Mouse (Mus musculus) heart, embryonic 16.5 days (tissue): Measurements from ENCODE around the gene Itih3. TPM values are rescaled to one million over a fixed set of nuclear protein-coding genes. Genes with fewer than 3 reads are reported as not detected.

ENCODE experiments used
- ATAC-seq: fragments of 200-750 bp; cut with Nextera tagmentation; replicated peaks from 2 replicates; pipeline ENCODE4 v1.8.0; 2017; ENCODE audit warnings: moderate number of reproducible peaks; ENCODE audit not compliant: insufficient read depth, low FRiP score; ENCODE audit errors: extremely low read depth
- H3K27ac ChIP-seq: fragments of 300-500 bp; sonication (generic); 2 replicates; pipeline ENCODE4 v1.5.1; 2014; ENCODE audit warnings: mild to moderate bottlenecking, low read length, control low read depth, moderate library complexity
- H3K27me3 ChIP-seq: fragments of 300-500 bp; sonication (generic); 2 replicates; pipeline ENCODE4 v1.6.1; 2014; ENCODE audit warnings: low read length, mixed read lengths; ENCODE audit not compliant: control insufficient read depth, insufficient read depth
- H3K36me3 ChIP-seq: fragments of 300-500 bp; sonication (generic); 2 replicates; pipeline ENCODE4 v1.6.1; 2014; ENCODE audit not compliant: control insufficient read depth, insufficient read depth
- H3K4me1 ChIP-seq: fragments of 300-500 bp; sonication (generic); 2 replicates; pipeline ENCODE4 v1.6.1; 2014; ENCODE audit warnings: low read length, mixed read lengths; ENCODE audit not compliant: control insufficient read depth, insufficient read depth
- H3K4me2 ChIP-seq: fragments of 300-500 bp; sonication (generic); 2 replicates; pipeline ENCODE4 v1.6.1; 2014; ENCODE audit warnings: low read depth, mild to moderate bottlenecking, control low read depth, low read length
- H3K4me3 ChIP-seq: fragments of 300-500 bp; sonication (generic); 2 replicates; pipeline ENCODE4 v1.5.1; 2014; ENCODE audit warnings: mild to moderate bottlenecking, control low read depth, low read length
- H3K9ac ChIP-seq: fragments of 300-500 bp; sonication (generic); 2 replicates; pipeline ENCODE4 v1.6.1; 2014; ENCODE audit warnings: low read length, control low read depth
- H3K9me3 ChIP-seq: fragments of 300-500 bp; sonication (generic); replicated peaks from 2 replicates; pipeline ENCODE4 v1.6.1; 2016; ENCODE audit warnings: low read length; ENCODE audit not compliant: control insufficient read depth
- WGBS: fragments of 180-500 bp; shearing (Covaris S2); extraction: QIAGEN DNeasy Blood & Tissue Kit; methylation state at CpG from one replicate; pipeline ENCODE4 v1.1.7; 2014; 5-methylcytosine and 5-hydroxymethylcytosine counted together
- polyA plus RNA-seq: library from polyadenylated mRNA; unstranded; fragments of >200 nt; fragmentation: Nextera tagmentation; extraction: Ambion mirVana; gene quantifications from 2 replicates; pipeline ENCODE4 v1.2.1, GENCODE M21; 2015

Gene Itih3
- polyA plus RNA-seq, 1 experiment from 2014 or later, result 1.5 TPM

DNA sequence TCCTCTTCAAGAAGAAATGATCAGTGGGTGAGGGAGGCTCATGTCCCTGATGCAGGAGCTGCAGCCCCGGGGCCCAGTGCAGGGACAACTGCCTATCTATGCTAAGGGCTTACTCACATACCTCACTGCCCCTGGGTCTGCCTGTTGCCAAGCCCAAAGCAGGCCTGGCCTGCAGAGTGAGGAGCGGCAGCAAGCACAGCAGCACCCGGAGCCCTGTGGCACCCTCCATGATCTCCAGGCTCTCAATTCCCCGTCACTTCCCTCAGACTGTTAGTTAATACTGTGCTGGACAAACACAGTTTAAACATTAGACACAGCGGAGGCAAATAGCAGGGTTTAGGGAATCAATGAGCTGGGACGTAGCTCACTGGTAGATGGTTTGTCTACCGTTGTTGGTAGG is 19.5 kb upstream of the Itih3 start, which contains the start of gene Itih1:
TSS of gene Itih1 (minus strand) at position 252 of the 400 bp plus-strand sequence.
- WGBS, result 84% methylated on average over 7 of the region's 7 CpGs
- Histone ChIP-seq H3K4me3 (no peak within 1 kb of the TSS), H3K27me3 (no peaks in the 10 kb centered on the region), H3K36me3 (no peaks in the 10 kb centered on the region), H3K4me2 (no peak within 1 kb of the TSS), H3K9me3 (no peaks in the 10 kb centered on the region), H3K9ac (no peak within 1 kb of the TSS), H3K4me1 (no peaks in the 10 kb centered on the region), H3K27ac (no peak within 1 kb of the TSS)
- no peak for ATAC-seq

DNA sequence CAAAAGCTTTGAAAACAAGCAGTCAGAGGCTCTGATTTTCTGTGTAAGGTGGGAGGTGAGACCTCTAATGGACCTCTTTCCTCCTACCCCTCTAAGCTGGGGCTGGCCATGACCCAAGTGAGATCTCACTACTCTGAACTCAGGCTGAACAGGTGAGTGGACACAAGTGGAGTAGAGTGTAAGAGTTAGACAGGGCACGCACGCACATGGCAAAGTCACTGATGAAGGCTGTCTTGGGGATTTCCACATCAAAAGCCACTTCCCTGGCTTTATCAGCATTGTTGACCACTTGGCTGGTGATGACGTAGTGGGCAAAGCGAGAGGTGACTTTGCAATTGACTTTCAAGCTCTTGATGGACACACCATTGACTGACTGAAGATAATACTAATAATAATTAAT is 18.7 kb upstream of the Itih3 start:
- 81% methylated on average over 4 of the region's 4 CpGs for WGBS
- Histone ChIP-seq H3K9me3 (no peaks in the 10 kb centered on the region), H3K4me2 (no peak overlapping the region), H3K4me1 (no peaks in the 10 kb centered on the region), H3K27me3 (no peaks in the 10 kb centered on the region), H3K4me3 (no peak overlapping the region), H3K36me3 (no peaks in the 10 kb centered on the region), H3K27ac (no peak overlapping the region), H3K9ac (no peak overlapping the region)
- no peak for ATAC-seq

DNA sequence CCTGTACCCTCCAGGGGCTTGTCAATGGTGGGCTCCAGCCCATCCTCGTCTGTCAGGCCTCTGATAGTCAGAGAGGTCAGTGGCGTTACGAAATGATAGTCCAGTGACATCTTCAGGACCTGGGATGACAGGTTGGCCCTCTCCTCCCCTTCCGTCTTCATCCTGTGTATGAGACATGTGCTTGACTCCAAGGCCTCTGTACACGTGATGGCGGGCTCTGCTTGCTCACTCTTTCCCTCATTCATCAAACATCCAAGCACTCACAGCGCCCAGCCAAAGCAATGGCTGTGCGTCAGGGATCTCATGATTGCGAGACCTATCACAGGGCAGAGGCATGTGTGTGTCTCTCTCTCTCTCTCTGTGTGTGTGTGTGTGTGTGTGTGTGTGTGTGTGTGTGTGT is 9.8 kb upstream of the Itih3 start:
- H3K9ac ChIP-seq, result no peak overlapping the region
- no peak overlapping the region for H3K4me2 ChIP-seq
- no peaks in the 10 kb centered on the region for H3K36me3 ChIP-seq
- H3K27me3 ChIP-seq, result no peaks in the 10 kb centered on the region
- WGBS, result 79% methylated on average over 9 of the region's 9 CpGs
- no peaks in the 10 kb centered on the region for H3K9me3 ChIP-seq
- no peak for ATAC-seq
- H3K27ac ChIP-seq, result no peak overlapping the region
- H3K4me3 ChIP-seq, result no peak overlapping the region
- no peaks in the 10 kb centered on the region for H3K4me1 ChIP-seq

DNA sequence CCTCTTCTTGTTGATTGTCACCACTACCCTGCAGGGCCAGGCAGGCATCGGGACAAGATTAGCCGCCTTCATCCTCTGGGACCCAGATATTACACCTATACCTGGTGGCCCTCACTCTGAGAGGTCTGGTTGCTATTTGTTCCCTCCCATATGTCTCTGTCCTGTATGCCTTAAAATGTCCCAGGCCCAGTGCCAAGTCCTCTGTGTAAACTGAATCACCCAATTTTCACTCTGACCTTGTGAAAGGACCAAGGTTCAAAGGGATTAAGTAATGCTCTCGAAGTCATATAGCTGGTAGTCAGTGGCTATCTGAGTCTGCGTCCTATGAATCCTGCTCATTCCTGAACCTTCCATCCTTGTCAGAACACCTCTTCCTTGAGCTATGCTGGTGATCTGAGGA is 6.8 kb upstream of the Itih3 start:
- WGBS, result 83% methylated on average over 4 of the region's 4 CpGs

DNA sequence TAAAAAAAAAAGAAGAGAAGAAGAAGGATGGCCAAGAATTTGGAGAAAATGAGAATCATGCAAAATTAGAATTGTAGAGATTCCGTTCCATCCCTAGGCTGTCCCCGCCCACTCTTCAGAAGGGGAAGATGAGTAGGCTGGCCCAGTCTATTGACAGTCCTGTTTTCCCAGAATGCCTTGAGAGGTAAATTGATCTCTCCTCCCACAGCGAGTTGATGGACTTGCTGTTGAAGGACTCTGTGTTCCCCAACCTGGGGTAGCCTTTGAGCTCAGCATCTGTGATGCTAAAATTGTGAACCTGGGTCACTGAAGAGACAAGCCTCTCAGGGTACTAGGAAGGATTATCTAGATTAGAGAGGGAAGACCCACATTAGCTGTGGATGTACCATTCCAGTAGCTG is 1.9 kb upstream of the Itih3 start:
- Histone ChIP-seq H3K4me1 (peaks cover 2% of the 10 kb centered on the region; the same call in 1 of the 2 replicates), H3K27me3 (no peaks in the 10 kb centered on the region), H3K4me2 (no peak overlapping the region), H3K27ac (no peak overlapping the region), H3K9ac (no peak overlapping the region), H3K4me3 (no peak overlapping the region), H3K36me3 (no peaks in the 10 kb centered on the region), H3K9me3 (no peaks in the 10 kb centered on the region)
- ATAC-seq, result no peak
- 84% methylated on average over 3 of the region's 3 CpGs for WGBS

More for the DNA sequence above, 6.8 kb upstream of the Itih3 start:
- H3K9me3 ChIP-seq, result no peaks in the 10 kb centered on the region
- H3K36me3 ChIP-seq, result no peaks in the 10 kb centered on the region
- H3K4me3 ChIP-seq, result no peak overlapping the region
- ATAC-seq, result no peak
- H3K27me3 ChIP-seq, result no peaks in the 10 kb centered on the region
- H3K4me2 ChIP-seq, result no peak overlapping the region
- no peak overlapping the region for H3K9ac ChIP-seq
- no peaks in the 10 kb centered on the region for H3K4me1 ChIP-seq
- no peak overlapping the region for H3K27ac ChIP-seq

DNA sequence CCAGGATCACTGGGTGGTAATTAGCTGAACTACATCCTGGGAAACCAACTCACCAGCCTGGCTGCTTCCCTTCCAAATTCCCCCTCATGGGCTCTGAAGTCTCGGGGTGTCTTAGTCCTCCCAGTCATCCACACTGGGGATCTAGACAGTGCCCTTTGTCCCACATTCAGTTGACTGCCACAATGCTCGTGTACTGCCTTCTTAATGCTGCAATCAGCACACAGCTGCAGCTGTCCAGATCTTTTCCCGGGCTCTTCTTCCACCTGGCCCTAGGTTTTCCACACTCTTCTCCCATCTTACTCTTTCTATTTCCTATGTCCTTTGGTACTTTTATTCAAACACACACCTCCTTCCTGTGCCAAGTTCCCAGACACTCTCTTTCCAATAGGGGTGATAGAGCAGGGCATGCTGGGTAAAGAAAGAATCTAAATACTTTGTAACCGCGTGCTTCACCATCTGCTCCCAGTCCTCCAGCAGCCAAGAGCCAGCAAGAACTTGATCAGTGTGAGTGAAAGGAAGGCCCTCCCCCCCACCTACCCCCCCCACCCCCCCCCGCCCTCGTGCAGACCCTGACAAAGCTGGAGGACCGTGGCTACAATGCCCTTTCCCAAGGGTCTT is 1.4 kb downstream of the Itih3 start:
- Histone ChIP-seq H3K27me3 (no peaks in the 10 kb centered on the region), H3K4me2 (no peak overlapping the region), H3K36me3 (no peaks in the 10 kb centered on the region), H3K27ac (no peak overlapping the region), H3K4me3 (no peak overlapping the region), H3K4me1 (peaks cover 2% of the 10 kb centered on the region; the same call in 1 of the 2 replicates), H3K9me3 (no peaks in the 10 kb centered on the region), H3K9ac (no peak overlapping the region)
- 69% methylated on average over 8 of the region's 8 CpGs for WGBS
- no peak for ATAC-seq

DNA sequence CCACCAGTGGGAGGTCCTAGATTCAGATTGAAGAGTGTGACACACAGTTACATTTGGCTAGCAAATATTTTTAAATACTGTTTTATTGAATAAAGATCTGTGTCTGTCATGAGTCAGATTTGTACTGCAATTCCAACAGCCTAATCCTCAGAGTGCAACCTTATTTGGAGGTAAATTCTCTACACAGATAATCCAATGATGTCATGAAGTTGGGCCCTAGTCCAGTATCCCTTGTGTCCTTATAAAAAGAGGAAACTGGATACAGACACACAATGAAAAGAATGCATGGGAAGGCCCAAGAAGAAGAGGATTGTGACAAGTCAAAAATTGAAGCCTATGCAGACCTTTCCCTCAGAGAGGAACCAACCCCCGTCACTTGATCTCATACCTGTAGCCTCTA is 7.0 kb downstream of the Itih3 start:
- H3K27ac ChIP-seq, result no peak overlapping the region
- no peaks in the 10 kb centered on the region for H3K4me1 ChIP-seq
- no peak for ATAC-seq
- WGBS, result 75% methylated on average over 1 of the region's 1 CpGs
- no peaks in the 10 kb centered on the region for H3K36me3 ChIP-seq
- H3K4me2 ChIP-seq, result no peak overlapping the region
- no peaks in the 10 kb centered on the region for H3K27me3 ChIP-seq
- no peak overlapping the region for H3K9ac ChIP-seq
- no peaks in the 10 kb centered on the region for H3K9me3 ChIP-seq
- no peak overlapping the region for H3K4me3 ChIP-seq

DNA sequence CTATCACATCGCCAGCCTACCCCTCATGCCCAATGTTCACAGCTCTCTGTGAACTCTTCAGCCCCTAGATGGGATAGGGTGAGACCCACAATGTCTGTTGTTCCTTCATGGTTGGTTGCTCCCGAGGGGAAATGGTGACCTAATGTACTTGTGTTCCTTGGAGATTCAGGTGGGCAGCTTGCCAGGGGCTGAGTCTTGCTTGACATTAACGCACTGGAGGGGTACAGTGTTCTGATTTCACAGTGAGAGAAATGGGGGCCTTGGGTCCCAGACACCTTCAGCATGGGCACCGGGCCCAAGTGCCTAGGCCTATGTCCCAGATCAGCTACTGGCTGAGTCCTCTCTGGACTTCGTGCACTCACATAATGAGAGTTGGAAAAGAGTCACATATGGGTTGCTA is 10.2 kb downstream of the Itih3 start:
- H3K9ac ChIP-seq, result no peak overlapping the region
- no peak overlapping the region for H3K27ac ChIP-seq
- H3K4me3 ChIP-seq, result no peak overlapping the region
- H3K9me3 ChIP-seq, result no peaks in the 10 kb centered on the region
- 67% methylated on average over 5 of the region's 5 CpGs for WGBS
- ATAC-seq, result no peak
- no peaks in the 10 kb centered on the region for H3K4me1 ChIP-seq
- H3K27me3 ChIP-seq, result no peaks in the 10 kb centered on the region
- no peaks in the 10 kb centered on the region for H3K36me3 ChIP-seq
- no peak overlapping the region for H3K4me2 ChIP-seq

DNA sequence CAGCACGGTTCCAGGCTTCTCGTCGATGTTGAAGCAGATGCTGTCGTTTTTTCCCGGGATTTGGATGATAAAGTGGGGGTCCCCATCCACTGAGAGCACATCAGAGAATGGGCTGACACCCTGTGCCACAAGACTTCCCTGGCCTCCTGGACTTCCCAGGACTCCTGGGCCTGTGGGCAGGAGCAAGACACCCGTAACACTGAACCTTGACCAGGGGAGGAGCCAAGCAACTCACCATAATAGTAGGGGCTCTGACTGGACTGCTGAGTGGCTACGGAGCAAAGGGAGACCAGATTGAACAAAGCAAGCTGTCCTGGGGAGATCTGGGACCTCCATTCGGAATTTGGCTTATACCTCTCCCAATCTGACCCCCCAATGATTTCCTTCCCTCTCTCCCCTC is 10.9 kb downstream of the Itih3 start:
- H3K27me3 ChIP-seq, result no peaks in the 10 kb centered on the region
- no peak overlapping the region for H3K4me2 ChIP-seq
- H3K27ac ChIP-seq, result no peak overlapping the region
- H3K4me1 ChIP-seq, result no peaks in the 10 kb centered on the region
- no peak overlapping the region for H3K4me3 ChIP-seq
- 74% methylated on average over 8 of the region's 8 CpGs for WGBS
- no peaks in the 10 kb centered on the region for H3K9me3 ChIP-seq
- H3K9ac ChIP-seq, result no peak overlapping the region
- H3K36me3 ChIP-seq, result no peaks in the 10 kb centered on the region
- ATAC-seq, result no peak
